Mouse (Mus musculus) lung, adult 18-20 months (tissue): ENCODE measurements around the gene Slc25a25.

Experiments
- DNase-seq, 2 experiments: peaks; one replicate each; pipeline ENCODE4 v3.0.0; 2022; ENCODE audit warnings: mixed read lengths in 2 of 2

Slc25a25 gene

DNA sequence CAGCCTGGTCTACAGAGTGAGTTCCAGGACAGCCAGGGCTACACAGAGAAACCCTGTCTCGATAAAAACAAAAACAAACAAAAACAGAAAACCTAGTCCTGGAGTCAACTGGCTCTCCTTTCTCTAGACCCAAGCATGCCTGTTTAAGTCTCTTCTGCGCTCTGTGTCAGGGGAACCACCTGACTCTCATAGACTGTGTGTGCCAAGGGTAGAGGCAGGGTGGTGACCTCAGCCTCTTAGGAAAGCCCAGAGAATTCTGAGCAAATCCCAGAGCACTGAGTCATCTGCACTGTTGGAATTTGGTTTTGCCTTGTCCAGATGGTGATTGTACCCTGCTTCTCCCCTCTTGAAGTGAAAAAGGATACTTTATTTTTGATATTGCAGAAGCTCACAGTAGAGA is 7.1 kb upstream of the Slc25a25 start:
- peak; percentile 78 to 83 for DNase-seq

GRCm38 (mm10) chr2:32455101-32455500 is 3.9 kb upstream of the Slc25a25 start:
- peak; percentile 70 to 71 for DNase-seq

DNA sequence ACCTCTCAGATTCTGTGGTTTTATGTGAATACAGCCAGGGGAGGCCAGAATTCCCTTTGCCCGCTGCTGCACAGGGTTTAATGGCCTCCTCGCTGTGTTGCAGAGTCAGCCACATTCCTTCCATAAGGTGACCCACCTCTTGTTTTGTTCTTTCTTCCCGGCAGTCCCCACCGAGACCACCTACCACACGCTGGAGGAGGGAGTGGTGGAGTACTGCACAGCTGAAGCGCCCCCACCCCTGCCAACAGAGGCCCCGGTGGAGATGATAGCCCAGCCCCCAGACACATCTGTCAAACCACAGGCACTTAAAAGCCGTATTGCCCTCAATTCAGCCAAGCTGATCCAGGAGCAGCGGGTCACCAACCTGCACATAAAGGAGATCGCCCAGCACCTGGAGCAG is 3.4 kb upstream of the Slc25a25 start:
- DNase-seq = no peak

- DNase-seq = no peak
Observed at GRCm38 (mm10) chr2:32453641-32454303, 2.5 kb upstream of the Slc25a25 start.

GRCm38 (mm10) chr2:32452441-32452971 is 1.3 kb upstream of the Slc25a25 start:
- DNase-seq = no peak

DNA sequence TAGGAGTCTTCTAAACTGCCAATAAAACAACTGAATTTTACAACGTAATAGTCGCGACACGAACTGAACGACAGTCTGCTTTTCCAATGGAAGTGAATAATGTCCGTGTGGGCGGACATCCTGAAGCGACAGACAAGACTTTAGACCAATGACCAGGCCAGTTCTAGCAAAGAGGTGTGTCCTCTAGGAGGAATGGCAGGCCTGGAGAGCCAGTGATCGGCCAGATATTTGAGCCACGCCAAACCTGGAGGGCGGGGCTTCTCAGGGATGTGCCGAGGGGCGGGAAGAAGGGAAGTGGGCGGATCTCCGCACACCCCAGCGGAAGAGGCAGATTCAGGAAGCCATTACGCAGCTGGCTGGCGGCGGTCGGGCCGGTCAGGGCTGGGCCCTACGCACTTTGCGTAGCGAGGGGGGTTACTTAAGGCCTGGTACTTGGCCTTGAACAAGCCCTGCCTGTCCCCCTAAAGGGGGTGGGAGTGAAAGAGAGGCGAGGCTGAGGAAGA is 676 bp upstream of the Slc25a25 start:
- peak; percentile 99 for DNase-seq

- DNase-seq = peak; percentile 27 to 37
Observed at GRCm38 (mm10) chr2:32449761-32450754, 1.2 kb downstream of the Slc25a25 start, which contains the start of gene Naif1. Gene Naif1, plus strand, starts transcription at chr2:32450457.

- no peak for DNase-seq
Observed at GRCm38 (mm10) chr2:32448480-32448879, 2.8 kb downstream of the Slc25a25 start.

- DNase-seq = peak; percentile 55 to 65
Observed at GRCm38 (mm10) chr2:32447264-32447936, 3.8 kb downstream of the Slc25a25 start.

- no peak for DNase-seq
Observed at GRCm38 (mm10) chr2:32445535-32445934, 5.7 kb downstream of the Slc25a25 start.

DNA sequence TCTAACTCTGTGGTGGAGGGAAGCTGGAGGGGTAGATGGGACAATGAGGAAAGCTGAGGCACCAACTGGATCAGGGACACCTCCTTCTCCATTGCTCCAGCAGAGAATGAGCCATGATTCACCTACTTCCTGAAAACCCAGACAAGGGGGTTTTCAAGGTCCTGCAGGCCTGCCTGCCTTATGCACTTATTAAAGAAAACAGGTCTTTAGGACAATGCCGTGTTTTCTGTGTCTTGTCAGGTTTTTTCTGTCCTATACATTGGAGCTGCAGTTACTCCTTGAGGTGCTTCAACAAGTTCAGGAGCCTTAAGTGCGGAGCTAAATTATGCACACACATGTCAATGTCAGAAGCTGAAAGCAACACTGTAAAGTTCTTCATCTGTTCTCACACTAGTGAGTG is 9.7 kb downstream of the Slc25a25 start:
- DNase-seq = no peak

- no peak for DNase-seq
Observed at GRCm38 (mm10) chr2:32440632-32441031, 10.6 kb downstream of the Slc25a25 start.

GRCm38 (mm10) chr2:32440164-32440563 is 11.1 kb downstream of the Slc25a25 start:
- no peak for DNase-seq

GRCm38 (mm10) chr2:32439177-32439576 is 12.1 kb downstream of the Slc25a25 start:
- DNase-seq = no peak

GRCm38 (mm10) chr2:32438733-32439132 is 12.5 kb downstream of the Slc25a25 start:
- no peak for DNase-seq

GRCm38 (mm10) chr2:32437612-32438166 is 13.6 kb downstream of the Slc25a25 start:
- DNase-seq = no peak

GRCm38 (mm10) chr2:32436686-32437372 is 14.4 kb downstream of the Slc25a25 start:
- DNase-seq = peak; percentile 67 to 82

- DNase-seq = peak; percentile 59 to 65
Observed at GRCm38 (mm10) chr2:32430701-32431676, 20.3 kb downstream of the Slc25a25 start.

DNA sequence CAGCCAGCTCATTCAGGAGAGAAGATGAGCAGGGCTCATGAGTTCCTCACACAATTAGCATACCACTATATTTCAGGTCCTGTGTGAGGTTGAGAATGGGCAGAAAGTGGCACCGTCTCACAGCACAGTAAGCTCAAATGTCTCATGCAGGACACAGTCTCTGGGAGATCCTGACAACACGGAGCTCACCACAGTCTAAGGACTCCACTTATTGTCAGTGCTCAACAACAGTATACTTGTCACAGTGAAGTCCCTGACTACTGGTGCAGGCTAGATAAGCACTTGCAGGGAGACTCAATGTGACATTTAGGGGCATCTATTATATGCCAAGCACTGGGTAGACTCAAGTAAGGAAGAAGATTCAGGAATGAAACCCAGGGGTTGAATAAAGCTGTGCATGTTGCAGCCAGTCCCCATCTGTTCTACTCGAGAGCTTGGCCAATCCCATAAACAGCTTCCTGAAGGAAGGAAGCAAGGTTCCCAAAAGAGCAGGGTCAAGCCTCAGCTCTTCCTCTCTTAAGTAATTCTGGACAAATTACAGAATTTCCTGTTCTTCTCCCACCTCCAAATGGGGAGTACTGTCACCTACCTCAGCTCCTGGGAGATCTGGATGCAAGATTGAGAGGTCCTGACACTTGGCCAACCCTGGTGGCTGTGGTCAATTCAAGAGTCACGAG is 21.9 kb downstream of the Slc25a25 start:
- no peak for DNase-seq

DNA sequence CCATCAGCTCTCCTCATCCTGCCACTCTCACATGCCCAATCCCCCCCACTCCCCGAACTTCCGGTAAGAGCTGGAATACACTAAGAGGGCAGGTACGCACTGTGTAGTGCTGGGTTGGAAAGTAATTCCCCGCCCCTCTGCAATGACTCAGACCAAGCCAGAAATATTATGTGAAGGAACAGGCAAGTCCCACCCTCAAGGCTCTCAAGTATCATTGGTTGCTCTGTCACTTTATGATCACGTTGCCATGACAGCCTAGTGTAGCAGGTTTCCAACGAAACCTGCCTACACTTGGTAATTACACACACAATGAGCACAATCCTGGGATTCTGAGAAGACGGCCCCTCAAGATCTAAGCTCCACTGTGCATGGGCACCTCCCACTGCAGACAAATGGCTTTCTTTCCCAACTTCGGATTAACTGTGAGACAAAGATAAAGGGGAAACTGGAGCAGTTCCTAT is 23.0 kb downstream of the Slc25a25 start:
- peak; percentile 72 to 87 for DNase-seq
